Mouse (Mus musculus): Measurements from ENCODE around the gene Rnf114.

DNA sequence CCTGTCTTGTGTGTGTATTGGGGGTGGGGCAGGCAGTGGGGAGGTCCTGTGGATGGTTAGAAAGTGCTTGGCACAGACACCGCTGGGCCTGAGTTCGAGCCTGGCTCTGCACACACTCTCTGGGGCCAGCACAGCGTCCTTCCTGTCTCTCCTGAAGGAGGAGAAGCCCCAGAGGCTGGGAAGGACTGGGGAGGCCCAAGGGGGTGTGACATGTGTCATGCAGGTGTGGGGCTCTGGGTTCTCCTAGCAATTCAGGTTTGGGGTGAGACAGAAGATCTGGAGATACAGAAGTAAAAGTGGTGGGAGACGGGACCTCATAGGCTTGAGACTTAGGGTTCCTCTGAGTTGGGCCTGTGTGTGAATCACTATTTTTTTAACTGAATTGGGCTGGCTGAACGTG, 70.6 kb downstream of the Rnf114 start:
- TF ChIP-seq CTCF (IDR thresholded peaks at IDR 0.05) (no peak), EP300 (IDR thresholded peaks at IDR 0.05) (no peak)

Measured in lung, postnatal 0 days (tissue).